Comparison of ENCODE assay signal across 12 mouse cellular contexts in genomic region chr5:89444360-89444759, GRCm38 (mm10). TPM values are rescaled to one million over a fixed set of nuclear protein-coding genes. Genes with fewer than 3 reads are reported as not detected.
A peak's percentile ranks its signal among the peaks of the same experiment; 100 is the strongest.
DNase-seq lines count a peak whose midpoint lies in the region; ATAC-seq lines count a peak whose summit lies in the region.
"Had no signal": no experiment of that assay in that cellular context is flagged by ENCODE, and none has a peak within 500 bp of the region (broad histone marks: within the 10 kb centered on the region; RNA-seq: fewer than 3 reads in every experiment).

No protein-coding gene starts in this region.

- no peak overlapping the region for H3K27ac ChIP-seq in liver, embryonic 11.5 days (ENCODE audit: low read depth, low read length)

- no peaks in the 10 kb centered on the region for H3K36me3 ChIP-seq in liver, embryonic 11.5 days (ENCODE audit: control insufficient read depth, insufficient read depth, low read length)

- no peak overlapping the region for H3K4me2 ChIP-seq in liver, embryonic 11.5 days

- WGBS in liver, embryonic 11.5 days, result 75% methylated on average over 4 of the region's 4 CpGs

- DNase-seq in adrenal gland, postnatal 14 days, result peak; percentile 6
- no peak for DNase-seq in adrenal gland, adult 8-10 months
- DNase-seq in liver, embryonic 11.5 days (ENCODE audit: low spot score), result no peak
- DNase-seq in liver, result no peak
- peak; percentile 2 for DNase-seq in embryo, embryonic 11.5 days (ENCODE audit: low read depth, low spot score)
- DNase-seq in lung, postnatal 36 days, result peak; percentile 37
- DNase-seq in cerebellum, adult 11-12 months, result no peak
- DNase-seq in natural killer cell, adult 2 months (ENCODE audit: low spot score in 2 of 2), result no peak
- DNase-seq: adrenal gland, postnatal 25 days; B cell, adult 2 months; heart, postnatal 14 days had no signal

- H3K27me3 ChIP-seq in liver, embryonic 11.5 days (replicated peaks; ENCODE audit: control insufficient read depth, insufficient read depth, low read length), result no peaks in the 10 kb centered on the region

- no peaks in the 10 kb centered on the region for H3K9me3 ChIP-seq in liver, embryonic 11.5 days (ENCODE audit: control insufficient read depth, low read length)

- no peaks in the 10 kb centered on the region for H3K4me1 ChIP-seq in liver, embryonic 11.5 days (replicated peaks; ENCODE audit: control insufficient read depth, insufficient read depth, low read length)

- 0 out of 2 replicates have a peak, but pooled peaks have one; percentile 15 for ATAC-seq in liver, embryonic 11.5 days (replicated peaks; ENCODE audit: low FRiP score)

- H3K9ac ChIP-seq in liver, embryonic 11.5 days (ENCODE audit: low read depth, low read length), result no peak overlapping the region

- H3K4me3 ChIP-seq in liver, embryonic 11.5 days (ENCODE audit: low read depth, low read length), result no peak overlapping the region

RNA-seq across cellular contexts. Expression of gene Gc, which starts 13.3 kb away (rescaled TPM):
- total RNA-seq in adrenal gland, postnatal 14 days (2021), result 25.8 and 519 TPM in 2 replicates
- total RNA-seq in adrenal gland, adult 8-10 months (2022), result 1 to 10 TPM in 2 of 4 experiments, under 1 TPM in 1, not detected in 1; 0.31 to 4.0 (median 1.4) TPM
- 13.5 and 17.3 TPM in 2 replicates for polyA plus RNA-seq in liver, embryonic 11.5 days (2014; fragmentation: Nextera tagmentation; extraction: Ambion mirVana)
- total RNA-seq: adrenal gland, postnatal 25 days; heart, postnatal 14 days; left cerebral cortex, adult 18-20 months had no signal

Comparison
In these comparisons a context has a peak if more than half of its experiments do, and no peak if none do; other contexts are left out.
1. DNase-seq: peak in adrenal gland, postnatal 14 days (single experiment), embryo, embryonic 11.5 days (single experiment) and lung, postnatal 36 days (single experiment); none in adrenal gland, adult 8-10 months (single experiment), liver, embryonic 11.5 days (single experiment), liver (single experiment), cerebellum, adult 11-12 months (single experiment) and natural killer cell, adult 2 months (0 of 2).